8 mouse cellular contexts compared by ENCODE assay signal in the genomic region with DNA sequence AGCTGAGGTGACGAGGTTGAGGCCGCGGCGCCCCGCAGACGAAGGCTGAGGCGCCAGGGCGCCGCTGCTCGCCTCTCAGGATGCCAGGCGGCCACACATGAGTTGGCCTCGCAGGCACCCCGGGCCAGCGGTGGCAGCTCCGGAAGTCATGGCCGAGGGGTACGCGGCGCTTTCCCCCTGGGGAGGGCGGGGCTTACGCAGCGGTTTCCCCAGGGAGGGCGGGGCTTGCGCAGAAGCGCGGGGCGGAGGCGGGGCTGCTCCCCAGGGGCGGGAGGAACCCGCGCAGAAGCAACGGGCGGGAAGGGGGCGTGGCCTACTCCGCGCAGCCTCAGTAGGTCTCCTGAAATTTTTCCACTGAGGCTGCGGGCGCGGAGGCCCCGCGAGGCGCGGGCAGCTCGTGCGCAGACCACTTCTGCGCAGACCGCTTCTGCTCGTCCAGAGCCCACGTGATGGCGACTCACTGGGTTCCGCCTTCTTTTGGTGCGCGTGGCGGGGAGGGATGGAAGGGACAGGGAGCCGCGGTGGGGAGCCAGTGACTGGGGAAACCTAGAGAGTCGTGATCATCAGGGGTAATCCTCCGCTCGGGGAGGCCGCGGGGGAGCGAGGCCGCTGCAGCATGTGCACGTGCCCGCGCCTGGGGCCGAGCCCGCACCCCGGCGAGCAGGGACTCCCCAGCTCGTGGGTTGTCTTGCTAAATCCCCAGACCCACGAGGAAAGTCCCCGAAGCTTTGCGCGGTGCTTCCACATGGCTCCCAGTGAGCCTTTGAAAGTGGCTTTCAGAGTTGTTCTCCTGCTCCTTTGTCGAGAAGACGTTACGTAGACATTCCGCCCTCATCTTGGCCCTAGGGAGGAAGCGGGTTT. TPM values are rescaled to one million over a fixed set of nuclear protein-coding genes. Genes with fewer than 3 reads are reported as not detected.
DNase-seq lines count a peak whose midpoint lies in the region; ATAC-seq and TF ChIP-seq lines count a peak whose summit lies in the region.

No protein-coding gene starts in this region.

- ATAC-seq in hindbrain, postnatal 0 days: peak; percentile 95
- ATAC-seq in megakaryocyte, adult 5-6 weeks (ENCODE audit: poor library complexity, severe bottlenecking): peak; percentile 88

- H3K4me2 ChIP-seq in hindbrain, postnatal 0 days (ENCODE audit: low read depth, low read length): peak overlapping the region; percentile 87

- H3K4me1 ChIP-seq in hindbrain, postnatal 0 days (ENCODE audit: insufficient read depth, low read length): peaks cover 3% of the 10 kb centered on the region; the same call in 1 of the 2 replicates

- peak; percentile 94 for DNase-seq in WW6 (ENCODE audit: low read depth, low spot score)
- DNase-seq in cerebellum, postnatal 4 days (ENCODE audit: low spot score in 2 of 2): peak; percentile 97 to 99
- DNase-seq in gastrocnemius, adult 18-20 months (ENCODE audit: low spot score): peak; percentile 98
- DNase-seq in hindbrain, postnatal 0 days (ENCODE audit: low spot score): peak; percentile 99
- DNase-seq in left cerebral cortex, adult 2 months (ENCODE audit: extremely low spot score in 1 of 2, low spot score in 2 of 2): peak; percentile 99
- peak; percentile 97 for DNase-seq in right cerebral cortex, adult 2 months (ENCODE audit: low spot score in 2 of 2)
- DNase-seq in urinary bladder, postnatal 14 days (ENCODE audit: low spot score): peak; percentile 98

- WGBS in hindbrain, postnatal 0 days: under 1% methylated on average over 74 of the region's 80 CpGs

- peak overlapping the region; percentile 94 for H3K9ac ChIP-seq in hindbrain, postnatal 0 days (replicated peaks; ENCODE audit: low read length)

- peak overlapping the region; percentile 97 for H3K27ac ChIP-seq in hindbrain, postnatal 0 days
- H3K27ac ChIP-seq in left cerebral cortex, adult 2 months: peak overlapping the region; percentile 95

- intact Hi-C loops in left cerebral cortex, adult 2 months (cut with DNase I): loop anchor here (1.0 kb wide), 1 partner anchor 10 kb away; a partner anchor contains a TSS

- no peaks in the 10 kb centered on the region for H3K36me3 ChIP-seq in hindbrain, postnatal 0 days (ENCODE audit: insufficient read depth, low read length)

- no peak for TF ChIP-seq CTCF in hindbrain, postnatal 0 days (IDR thresholded peaks at IDR 0.05; ENCODE audit: low read depth)
- TF ChIP-seq CTCF in left cerebral cortex, adult 2 months (IDR thresholded peaks at IDR 0.05): no peak

- peak overlapping the region; percentile 62 for H3K4me3 ChIP-seq in hindbrain, postnatal 0 days (ENCODE audit: low read length)
- H3K4me3 ChIP-seq in left cerebral cortex, adult 2 months: peak overlapping the region; percentile 69

- H3K27me3 ChIP-seq in hindbrain, postnatal 0 days (ENCODE audit: insufficient read depth, low read length): no peaks in the 10 kb centered on the region

- no peaks in the 10 kb centered on the region for H3K9me3 ChIP-seq in hindbrain, postnatal 0 days (ENCODE audit: low read length)

RNA-seq across cellular contexts. Expression of a gene that starts 10.2 kb away (rescaled TPM):
- 100 to 1,000 TPM in 1 of 2 experiments, 10 to 100 TPM in 1; 93.4 to 242 TPM for total RNA-seq in gastrocnemius, adult 18-20 months (2021)
- total RNA-seq in hindbrain, postnatal 0 days (2014; rRNA removed): 82.1 and 85.3 TPM in 2 replicates
- polyA plus RNA-seq in hindbrain, postnatal 0 days (2015; fragmentation: Nextera tagmentation; extraction: Ambion mirVana): 72.4 and 74.4 TPM in 2 replicates
- total RNA-seq in left cerebral cortex, adult 2 months (2021): 100 to 1,000 TPM in 1 of 2 experiments, 10 to 100 TPM in 1; 96.9 to 108 TPM
- total RNA-seq in megakaryocyte, adult 5-6 weeks (2015): 125 and 137 TPM in 2 replicates
- total RNA-seq in megakaryocyte, adult 5-6 weeks (2017): 63.8 and 68.3 TPM in 2 replicates

Comparison
In these comparisons a context has a peak if more than half of its experiments do, and no peak if none do; other contexts are left out.
1. Peak in every context shown above with its lines: DNase-seq, ATAC-seq, H3K4me3 ChIP-seq and H3K27ac ChIP-seq.